Mouse (Mus musculus) kidney, embryonic 16.5 days (tissue): Measurements from ENCODE around the gene Dnmt3a. TPM values are rescaled to one million over a fixed set of nuclear protein-coding genes. Genes with fewer than 3 reads are reported as not detected.

Source experiments
- ATAC-seq: fragments of 200-750 bp; cut with Nextera tagmentation; 2 replicates; pipeline ENCODE4 v1.8.0; 2017; ENCODE audit warnings: moderate TSS enrichment; ENCODE audit not compliant: low FRiP score, low TSS enrichment
- H3K27ac ChIP-seq: fragments of 300-500 bp; sonication (generic); 2 replicates; pipeline ENCODE4 v1.5.1; 2014; ENCODE audit warnings: low read length
- H3K27me3 ChIP-seq: fragments of 300-500 bp; sonication (generic); 2 replicates; pipeline ENCODE4 v1.6.1; 2014; ENCODE audit warnings: low read length, control low read depth, mixed read lengths; ENCODE audit not compliant: insufficient read depth
- H3K36me3 ChIP-seq: fragments of 300-500 bp; sonication (generic); 2 replicates; pipeline ENCODE4 v1.6.1; 2014; ENCODE audit warnings: low read length, control low read depth, mixed read lengths; ENCODE audit not compliant: insufficient read depth
- H3K4me1 ChIP-seq: fragments of 300-500 bp; sonication (generic); 2 replicates; pipeline ENCODE4 v1.6.1; 2014; ENCODE audit warnings: low read length, control low read depth, mixed read lengths; ENCODE audit not compliant: insufficient read depth
- H3K4me2 ChIP-seq: fragments of 300-500 bp; sonication (generic); replicated peaks from 2 replicates; pipeline ENCODE4 v1.6.1; 2014; ENCODE audit warnings: low read depth, low read length
- H3K4me3 ChIP-seq: fragments of 300-500 bp; sonication (generic); 2 replicates; pipeline ENCODE4 v1.5.1; 2014; ENCODE audit warnings: mild to moderate bottlenecking, low read length
- H3K9ac ChIP-seq: fragments of 300-500 bp; sonication (generic); replicated peaks from 2 replicates; pipeline ENCODE4 v1.6.1; 2014; ENCODE audit warnings: low read length
- H3K9me3 ChIP-seq: fragments of 300-500 bp; sonication (generic); 2 replicates; pipeline ENCODE4 v1.6.1; 2016; ENCODE audit warnings: low read length, control low read depth
- WGBS: fragments of 180-500 bp; shearing (Covaris S2); extraction: QIAGEN DNeasy Blood & Tissue Kit; methylation state at CpG from one replicate; pipeline ENCODE4 v1.1.7; 2014; 5-methylcytosine and 5-hydroxymethylcytosine counted together
- polyA plus RNA-seq: library from polyadenylated mRNA; unstranded; fragments of >200 nt; fragmentation: Nextera tagmentation; extraction: Ambion mirVana; gene quantifications from 2 replicates; pipeline ENCODE4 v1.2.1, GENCODE M21; 2015

The Dnmt3a gene
- polyA plus RNA-seq, 1 experiment from 2014 or later: 88.1 TPM

- H3K27ac ChIP-seq: peak overlapping the region; percentile 91
- peak overlapping the region; percentile 62 for H3K9ac ChIP-seq
- peak overlapping the region; percentile 54 for H3K4me2 ChIP-seq
- 36% methylated on average over 7 of the region's 7 CpGs for WGBS
- ATAC-seq: no peak; the same call in 1 of the 2 replicates
- H3K9me3 ChIP-seq: no peaks in the 10 kb centered on the region
- H3K36me3 ChIP-seq: peaks cover 24% of the 10 kb centered on the region
- H3K27me3 ChIP-seq: no peaks in the 10 kb centered on the region
- peak overlapping the region; percentile 28 for H3K4me3 ChIP-seq
- peaks cover 54% of the 10 kb centered on the region for H3K4me1 ChIP-seq
Observed at GRCm38 (mm10) chr12:3833059-3833760, 27.4 kb downstream of the Dnmt3a start.

- 0% methylated on average over 8 of the region's 8 CpGs for WGBS
- H3K36me3 ChIP-seq: peaks cover 29% of the 10 kb centered on the region
- H3K27me3 ChIP-seq: no peaks in the 10 kb centered on the region
- H3K9me3 ChIP-seq: no peaks in the 10 kb centered on the region
- H3K4me3 ChIP-seq: peak overlapping the region; percentile 28
- peak overlapping the region; percentile 54 for H3K4me2 ChIP-seq
- H3K27ac ChIP-seq: peak overlapping the region; percentile 91
- ATAC-seq: peak; percentile 80
- H3K4me1 ChIP-seq: peaks cover 54% of the 10 kb centered on the region
- peak overlapping the region; percentile 62 for H3K9ac ChIP-seq
Observed at GRCm38 (mm10) chr12:3833851-3834273, 28.1 kb downstream of the Dnmt3a start.

GRCm38 (mm10) chr12:3834373-3835314 is 28.8 kb downstream of the Dnmt3a start:
- 9% methylated on average over 21 of the region's 21 CpGs for WGBS
- peak; percentile 60 for ATAC-seq

GRCm38 (mm10) chr12:3835576-3835975 is 29.8 kb downstream of the Dnmt3a start:
- Histone ChIP-seq H3K4me3 (no peak overlapping the region), H3K27me3 (no peaks in the 10 kb centered on the region), H3K9me3 (no peaks in the 10 kb centered on the region), H3K27ac (no peak overlapping the region; the same call in 1 of the 2 replicates), H3K4me2 (no peak overlapping the region), H3K36me3 (peaks cover 45% of the 10 kb centered on the region), H3K9ac (no peak overlapping the region), H3K4me1 (peaks cover 54% of the 10 kb centered on the region)
- ATAC-seq: no peak
- 51% methylated on average over 2 of the region's 2 CpGs for WGBS

More at GRCm38 (mm10) chr12:3834373-3835314, 28.8 kb downstream of the Dnmt3a start:
- H3K27me3 ChIP-seq: no peaks in the 10 kb centered on the region
- H3K9ac ChIP-seq: peak overlapping the region; percentile 62
- H3K4me3 ChIP-seq: peak overlapping the region; percentile 28
- peak overlapping the region; percentile 54 for H3K4me2 ChIP-seq
- H3K36me3 ChIP-seq: peaks cover 37% of the 10 kb centered on the region
- H3K9me3 ChIP-seq: no peaks in the 10 kb centered on the region
- peaks cover 54% of the 10 kb centered on the region for H3K4me1 ChIP-seq
- H3K27ac ChIP-seq: peak overlapping the region; percentile 91

- peaks cover 56% of the 10 kb centered on the region for H3K36me3 ChIP-seq
- ATAC-seq: no peak
- no peak overlapping the region for H3K4me3 ChIP-seq
- H3K27ac ChIP-seq: no peak overlapping the region
- H3K4me2 ChIP-seq: no peak overlapping the region
- H3K27me3 ChIP-seq: no peaks in the 10 kb centered on the region
- H3K9me3 ChIP-seq: no peaks in the 10 kb centered on the region
- WGBS: 47% methylated on average over 9 of the region's 9 CpGs
- H3K9ac ChIP-seq: no peak overlapping the region
- peaks cover 41% of the 10 kb centered on the region for H3K4me1 ChIP-seq
Observed at GRCm38 (mm10) chr12:3837081-3837832, 31.4 kb downstream of the Dnmt3a start.

GRCm38 (mm10) chr12:3838009-3838408 is 32.2 kb downstream of the Dnmt3a start:
- Histone ChIP-seq H3K4me1 (peaks cover 38% of the 10 kb centered on the region), H3K4me2 (no peak overlapping the region), H3K27ac (no peak overlapping the region), H3K27me3 (no peaks in the 10 kb centered on the region), H3K4me3 (no peak overlapping the region), H3K9me3 (no peaks in the 10 kb centered on the region), H3K9ac (no peak overlapping the region), H3K36me3 (peaks cover 56% of the 10 kb centered on the region)
- no peak for ATAC-seq
- WGBS: 85% methylated on average over 4 of the region's 4 CpGs

GRCm38 (mm10) chr12:3839662-3840061 is 33.9 kb downstream of the Dnmt3a start:
- Histone ChIP-seq H3K27me3 (no peaks in the 10 kb centered on the region), H3K27ac (no peak overlapping the region), H3K9ac (no peak overlapping the region), H3K36me3 (peaks cover 56% of the 10 kb centered on the region), H3K4me3 (no peak overlapping the region), H3K4me2 (no peak overlapping the region), H3K9me3 (no peaks in the 10 kb centered on the region), H3K4me1 (peaks cover 34% of the 10 kb centered on the region)
- no peak for ATAC-seq
- 82% methylated on average over 1 of the region's 1 CpGs for WGBS

- H3K27ac ChIP-seq: no peak overlapping the region
- no peak overlapping the region for H3K4me3 ChIP-seq
- H3K9me3 ChIP-seq: no peaks in the 10 kb centered on the region
- peaks cover 26% of the 10 kb centered on the region for H3K4me1 ChIP-seq
- no peak overlapping the region for H3K4me2 ChIP-seq
- 51% methylated on average over 4 of the region's 4 CpGs for WGBS
- peaks cover 62% of the 10 kb centered on the region for H3K36me3 ChIP-seq
- ATAC-seq: no peak
- H3K9ac ChIP-seq: no peak overlapping the region
- no peaks in the 10 kb centered on the region for H3K27me3 ChIP-seq
Observed at GRCm38 (mm10) chr12:3841121-3841520, 35.3 kb downstream of the Dnmt3a start.

GRCm38 (mm10) chr12:3842843-3843242 is 37.0 kb downstream of the Dnmt3a start:
- WGBS: 27% methylated on average over 6 of the region's 6 CpGs
- Histone ChIP-seq H3K4me1 (peaks cover 17% of the 10 kb centered on the region), H3K9ac (no peak overlapping the region), H3K4me2 (no peak overlapping the region), H3K27ac (peak overlapping the region; percentile 31; the same call in 1 of the 2 replicates), H3K27me3 (no peaks in the 10 kb centered on the region), H3K4me3 (no peak overlapping the region), H3K36me3 (peaks cover 46% of the 10 kb centered on the region), H3K9me3 (no peaks in the 10 kb centered on the region)
- ATAC-seq: 0 out of 2 replicates have a peak, but pooled peaks have one; percentile 5
